Mouse (Mus musculus) skeletal muscle tissue, adult 2 months (tissue): ENCODE measurements around the gene Erp44.

Experiments used
- DNase-seq: peaks from one replicate; pipeline ENCODE4 v3.0.0-alpha.2; 2012; ENCODE audit warnings: low read depth, low spot score

The Erp44 gene

GRCm38 (mm10) chr4:48239046-48239445 lies 40.3 kb downstream of the Erp44 start:
- DNase-seq: no peak

DNA sequence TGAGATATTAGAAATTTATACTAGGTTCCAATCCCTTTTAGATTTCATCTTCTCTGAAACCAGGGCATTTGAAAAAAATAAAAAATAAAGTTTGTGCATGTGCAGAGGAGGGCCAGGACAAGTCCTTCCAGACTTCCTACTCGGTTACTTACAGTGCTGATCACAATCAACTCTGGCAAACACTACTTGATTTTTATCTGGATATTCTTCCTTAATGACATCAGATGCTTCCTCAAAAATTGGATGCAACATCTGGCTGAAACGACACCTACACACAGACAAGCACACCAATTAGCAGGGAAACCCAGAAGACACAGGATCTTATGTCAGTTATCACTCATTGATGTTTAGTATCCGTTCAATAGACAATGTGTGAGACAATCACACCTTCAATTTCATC lies 42.6 kb downstream of the Erp44 start:
- DNase-seq: no peak

DNA sequence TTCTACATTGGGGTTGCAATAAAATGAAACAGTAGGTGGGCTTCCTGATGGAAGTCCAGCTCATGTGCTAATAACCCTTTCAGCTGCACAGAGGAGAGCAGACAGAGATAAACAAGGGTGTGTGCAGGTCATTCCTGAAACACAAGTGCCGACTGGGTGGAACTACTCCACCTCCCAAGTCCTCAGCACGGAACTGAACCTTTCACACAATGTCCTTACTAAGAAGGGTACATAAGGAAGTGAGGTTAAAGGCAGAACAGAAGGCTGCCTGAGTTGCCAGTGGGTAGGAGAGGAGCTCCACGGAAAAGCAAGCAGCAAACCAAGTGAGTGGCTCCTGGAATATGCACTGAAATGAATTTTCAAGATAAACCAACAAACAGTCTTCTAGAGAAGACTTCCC lies 52.6 kb downstream of the Erp44 start:
- DNase-seq: no peak

DNA sequence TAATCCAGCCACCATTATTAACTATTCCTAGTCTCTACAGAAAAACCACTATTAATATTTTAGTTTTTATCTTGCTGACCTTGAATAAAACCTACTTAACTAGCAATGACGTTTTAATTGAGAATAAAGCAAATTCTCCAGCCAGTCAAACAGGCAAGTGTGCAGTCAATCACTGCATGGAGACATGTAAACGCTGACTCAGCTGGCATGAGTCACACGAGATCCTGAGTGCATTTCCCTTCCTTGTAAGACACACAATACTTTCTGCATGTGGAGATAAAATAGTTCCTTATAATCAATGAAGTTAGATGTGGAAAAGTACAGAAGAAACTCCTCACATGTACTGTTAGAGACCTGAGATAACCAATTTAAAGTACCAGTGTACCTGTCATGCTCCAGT lies 53.8 kb downstream of the Erp44 start:
- no peak for DNase-seq

- peak; percentile 41 for DNase-seq
These were observed 54.2 kb downstream of the Erp44 start for GRCm38 (mm10) chr4:48225173-48225572.

GRCm38 (mm10) chr4:48203564-48203963 lies 75.8 kb downstream of the Erp44 start:
- DNase-seq: no peak

- DNase-seq: no peak
These were observed 80.9 kb downstream of the Erp44 start for GRCm38 (mm10) chr4:48198447-48198846.

DNA sequence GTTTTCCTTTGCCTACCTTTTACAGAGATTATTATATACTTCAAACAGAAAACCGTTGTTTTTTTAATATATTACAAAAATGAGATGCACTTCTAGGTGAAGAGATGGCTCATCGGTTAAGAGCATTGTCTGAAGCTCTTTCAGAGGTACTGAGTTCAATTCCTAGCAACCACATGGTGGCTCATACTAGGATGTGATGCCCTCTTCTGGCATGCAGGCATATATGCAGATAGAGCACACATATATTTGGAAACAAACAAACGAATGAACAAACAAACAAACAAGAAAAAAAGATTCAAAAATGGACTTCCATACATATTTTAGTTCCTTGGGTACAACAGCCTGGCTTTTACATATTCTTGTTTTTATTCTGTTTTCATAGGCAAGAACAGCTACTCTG lies 81.4 kb downstream of the Erp44 start:
- no peak for DNase-seq

GRCm38 (mm10) chr4:48182115-48182806 lies 97.1 kb downstream of the Erp44 start:
- DNase-seq: no peak

- DNase-seq: no peak
These were observed 98.0 kb downstream of the Erp44 start for GRCm38 (mm10) chr4:48181366-48181765.

- DNase-seq: no peak
These were observed 98.4 kb downstream of the Erp44 start for GRCm38 (mm10) chr4:48180922-48181321.

- DNase-seq: no peak
These were observed 103.7 kb downstream of the Erp44 start for GRCm38 (mm10) chr4:48175666-48176065.

- DNase-seq: no peak
These were observed 115.5 kb downstream of the Erp44 start for GRCm38 (mm10) chr4:48163851-48164250.

DNA sequence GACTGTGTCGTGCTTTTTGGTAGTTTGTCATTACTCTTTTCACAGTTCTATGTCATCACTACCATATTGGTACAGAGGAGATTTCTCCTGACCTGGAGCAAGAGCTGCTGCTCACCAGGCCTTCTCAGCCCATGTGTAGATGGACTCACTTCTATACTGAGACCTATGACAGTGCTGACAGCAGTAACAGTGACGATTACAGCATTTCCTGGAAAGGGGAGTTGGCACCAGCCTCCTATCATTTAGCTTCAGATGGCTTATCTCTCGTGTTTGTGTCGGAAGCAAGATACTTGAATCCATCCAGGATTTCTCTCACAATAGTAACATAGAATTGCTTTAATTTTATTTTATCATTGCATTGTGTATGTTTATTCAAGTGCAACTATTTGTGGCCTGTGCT lies 119.0 kb downstream of the Erp44 start:
- DNase-seq: no peak

GRCm38 (mm10) chr4:48155864-48156263 lies 123.5 kb downstream of the Erp44 start:
- DNase-seq: no peak

DNA sequence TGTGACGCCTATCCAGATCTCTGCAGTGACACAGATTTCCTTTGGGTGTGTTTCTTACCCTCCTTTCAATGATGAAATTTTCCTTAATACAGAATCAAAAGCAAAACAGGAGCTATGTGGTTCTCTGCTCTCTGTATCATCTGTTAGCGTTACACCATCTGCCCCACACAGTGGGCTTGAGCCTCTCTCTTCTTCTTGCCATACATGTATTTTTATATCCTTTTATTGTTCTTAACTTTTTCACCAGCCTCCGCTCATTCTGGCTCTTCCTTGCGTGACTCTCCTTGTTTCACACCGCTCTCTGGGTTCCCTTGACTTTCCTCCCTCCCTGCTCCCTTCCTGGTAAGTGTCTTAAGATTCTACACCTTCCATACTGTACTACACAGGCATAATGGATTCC lies 126.1 kb downstream of the Erp44 start:
- no peak for DNase-seq

DNA sequence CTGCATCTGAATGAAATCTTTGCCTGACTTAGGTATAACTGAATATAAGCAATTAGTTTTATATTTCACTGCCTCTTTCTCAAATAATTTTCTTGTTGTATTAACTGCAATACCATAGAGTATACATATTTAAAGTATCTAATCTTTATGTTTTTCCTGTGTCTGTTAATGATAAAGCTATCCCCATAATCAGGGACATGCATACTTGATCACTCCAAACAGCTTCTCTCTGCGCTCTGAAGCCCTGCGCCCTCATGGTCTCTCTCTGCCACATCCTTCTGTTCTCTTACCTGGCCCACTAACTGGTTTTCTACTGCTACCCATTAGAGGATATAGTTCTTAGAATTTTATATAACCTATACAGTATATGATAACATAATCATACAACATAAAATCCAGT lies 129.9 kb downstream of the Erp44 start:
- no peak for DNase-seq
